Mouse (Mus musculus): Measurements from ENCODE around the gene Rapgef5.

GRCm38 (mm10) chr12:117517275-117517936 lies 1.1 kb downstream of the Rapgef5 start:
- TF ChIP-seq MAFK (IDR thresholded peaks at IDR 0.05; ENCODE audit: insufficient read depth, low read depth, low read length), result no peak
- no peak for TF ChIP-seq CHD2 (IDR thresholded peaks at IDR 0.05; ENCODE audit: low read depth, low read length)
